In the genomic region with DNA sequence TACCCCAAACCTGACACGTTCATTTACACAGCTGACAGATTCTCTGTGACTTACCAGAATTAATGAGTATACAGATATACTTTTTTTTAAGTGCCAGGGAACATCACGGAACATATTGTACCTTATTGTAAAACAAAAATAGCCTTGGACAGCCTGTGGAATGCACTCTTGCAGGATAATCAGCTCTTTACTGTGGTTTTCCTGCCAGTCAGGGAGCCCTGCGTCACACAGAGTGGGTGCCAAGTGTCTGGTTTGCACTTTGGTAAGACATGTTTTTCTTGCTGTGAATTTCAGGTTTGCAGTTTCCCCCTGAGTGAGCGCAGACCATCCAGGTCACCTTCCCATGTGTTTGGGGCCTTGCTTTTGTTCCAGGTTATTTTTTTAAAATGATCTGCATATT, we compare ENCODE assay signal across 9 mouse cellular contexts. TPM values are rescaled to one million over a fixed set of nuclear protein-coding genes. Genes with fewer than 3 reads are reported as not detected.
A peak's percentile ranks its signal among the peaks of the same experiment; 100 is the strongest.
DNase-seq lines count a peak whose midpoint lies in the region; ATAC-seq and TF ChIP-seq lines count a peak whose summit lies in the region.
"Had no signal": no experiment of that assay in that cellular context is flagged by ENCODE, and none has a peak within 500 bp of the region (broad histone marks: within the 10 kb centered on the region; RNA-seq: fewer than 3 reads in every experiment).

No protein-coding gene starts in this region.

- peak; percentile 100 for TF ChIP-seq EP300 in lung, postnatal 0 days (IDR thresholded peaks at IDR 0.05)

- H3K4me1 ChIP-seq in kidney, embryonic 14.5 days (ENCODE audit: control insufficient read depth, insufficient read depth, low read length), result no peaks in the 10 kb centered on the region
- H3K4me1 ChIP-seq in lung, postnatal 0 days (ENCODE audit: insufficient read depth, low read depth, low read length), result peaks cover 11% of the 10 kb centered on the region

- H3K9me3 ChIP-seq in kidney, embryonic 14.5 days (ENCODE audit: control insufficient read depth, low read length), result no peaks in the 10 kb centered on the region
- H3K9me3 ChIP-seq in lung, postnatal 0 days (ENCODE audit: low read length), result no peaks in the 10 kb centered on the region

- 59% methylated on average over 4 of the region's 4 CpGs for WGBS in kidney, embryonic 14.5 days
- WGBS in lung, postnatal 0 days, result 38% methylated on average over 4 of the region's 4 CpGs

- no peak for ATAC-seq in kidney, embryonic 14.5 days (ENCODE audit: low FRiP score, low TSS enrichment)
- ATAC-seq in lung, postnatal 0 days, result peak; percentile 81

- H3K9ac ChIP-seq in kidney, embryonic 14.5 days (ENCODE audit: low read depth, low read length), result no peak overlapping the region
- H3K9ac ChIP-seq in lung, postnatal 0 days (replicated peaks; ENCODE audit: low read depth), result no peak overlapping the region

- no peak for TF ChIP-seq CTCF in lung, postnatal 0 days (IDR thresholded peaks at IDR 0.05)

- H3K27me3 ChIP-seq in kidney, embryonic 14.5 days (ENCODE audit: control insufficient read depth, insufficient read depth, low read length), result no peaks in the 10 kb centered on the region
- H3K27me3 ChIP-seq in lung, postnatal 0 days (replicated peaks; ENCODE audit: insufficient read depth, low read length), result no peaks in the 10 kb centered on the region

- no peaks in the 10 kb centered on the region for H3K36me3 ChIP-seq in kidney, embryonic 14.5 days (ENCODE audit: control insufficient read depth, insufficient read depth, low read length)
- H3K36me3 ChIP-seq in lung, postnatal 0 days (ENCODE audit: insufficient read depth, low read length), result no peaks in the 10 kb centered on the region

- no peak overlapping the region for H3K27ac ChIP-seq in kidney, embryonic 14.5 days (ENCODE audit: low read depth, low read length)
- H3K27ac ChIP-seq in lung, postnatal 0 days (ENCODE audit: low read length), result peak overlapping the region; percentile 88

- no peak overlapping the region for H3K4me3 ChIP-seq in kidney, embryonic 14.5 days (ENCODE audit: low read length)
- H3K4me3 ChIP-seq in lung, postnatal 0 days (ENCODE audit: low read depth, low read length), result no peak overlapping the region

- H3K4me2 ChIP-seq in kidney, embryonic 14.5 days (replicated peaks; ENCODE audit: low read depth, low read length), result no peak overlapping the region
- H3K4me2 ChIP-seq in lung, postnatal 0 days (replicated peaks; ENCODE audit: low read depth, low read length), result no peak overlapping the region

- DNase-seq in kidney, adult 11 months, result peak; percentile 89
- DNase-seq in fibroblast of lung, adult 2 months (ENCODE audit: low read depth), result peak; percentile 75
- DNase-seq in kidney, adult 8-10 months, result peak; percentile 89 to 90
- peak; percentile 92 for DNase-seq in lung, postnatal 0 days (ENCODE audit: low spot score)
- DNase-seq in adrenal gland, postnatal 36 days, result no peak
- no peak for DNase-seq in frontal cortex, postnatal 14 days (ENCODE audit: low spot score in 2 of 2)
- DNase-seq in embryo, embryonic 10 days (ENCODE audit: low spot score), result no peak

RNA-seq across cellular contexts. Expression of a gene that starts 15.8 kb away (rescaled TPM):
- polyA plus RNA-seq in kidney, embryonic 14.5 days (2014; fragmentation: Nextera tagmentation; extraction: Ambion mirVana), result 0.41 and 1.3 TPM in 2 replicates
- 11.5 and 15.8 TPM in 2 replicates for polyA plus RNA-seq in lung, postnatal 0 days (2015; fragmentation: Nextera tagmentation; extraction: Ambion mirVana)
- under 1 TPM; 0.30 to 0.89 TPM for total RNA-seq in adrenal gland, postnatal 36 days (2021)
- total RNA-seq: megakaryocyte-erythroid progenitor cell, adult 5-6 weeks had no signal

Comparison
In these comparisons a context has a peak if more than half of its experiments do, and no peak if none do; other contexts are left out.
1. DNase-seq: peak in kidney, adult 11 months (single experiment), fibroblast of lung, adult 2 months (single experiment), kidney, adult 8-10 months (2 of 2) and lung, postnatal 0 days (single experiment); none in adrenal gland, postnatal 36 days (0 of 2), frontal cortex, postnatal 14 days (0 of 2) and embryo, embryonic 10 days (single experiment).